Mouse (Mus musculus): ENCODE data around the gene Afmid. TPM values are rescaled to one million over a fixed set of nuclear protein-coding genes. Genes with fewer than 3 reads are reported as not detected.

Afmid gene
- 0.67 TPM for polyA plus RNA-seq (2014; fragmentation: Illumina TruSeq; extraction: RNeasy Lipid Tissue Mini Kit (QIAGEN cat#74804); ENCODE audit: low replicate concordance)

DNA sequence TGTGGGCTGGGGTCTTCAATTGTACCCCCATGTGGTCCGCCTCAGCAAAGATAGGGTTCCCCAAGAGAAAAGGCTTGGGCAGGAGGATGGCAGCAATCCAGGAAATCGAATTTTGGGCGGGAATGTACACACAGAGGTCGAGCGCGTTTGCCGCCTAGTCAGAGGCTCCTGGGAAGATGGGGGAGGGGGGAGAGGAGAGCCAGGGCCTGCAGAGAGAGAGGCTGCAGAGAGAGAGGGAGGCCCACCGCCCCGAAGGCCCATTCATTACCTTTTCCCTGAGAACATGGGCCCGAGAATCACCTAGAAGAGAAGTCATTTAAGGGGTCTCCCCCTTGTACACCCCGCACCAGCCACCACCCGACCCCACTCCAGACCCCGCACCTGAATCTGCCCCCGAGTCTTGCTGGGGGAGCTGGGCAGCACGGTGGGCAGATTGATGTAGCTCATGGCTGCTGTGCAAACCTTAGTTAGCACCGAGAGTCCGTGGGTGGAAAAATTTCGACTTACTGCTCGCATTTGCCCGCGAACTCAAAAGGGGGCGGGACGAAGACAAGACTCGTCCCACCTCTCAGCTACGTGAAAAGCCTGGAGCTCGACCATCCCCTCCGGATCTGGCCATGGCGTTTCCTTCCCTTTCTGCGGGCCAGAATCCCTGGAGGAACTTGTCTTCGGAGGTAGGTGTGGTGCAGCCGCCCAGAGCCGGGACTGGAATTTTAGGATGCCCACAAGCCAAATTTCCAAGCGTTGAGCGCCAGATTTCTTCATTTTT is at the start of gene Afmid, which contains the start of gene Tk1:
Gene Afmid (plus strand): TSS at position 592 of the 769 bp plus-strand sequence.
Gene Tk1 (minus strand): TSS at position 760 of the 769 bp plus-strand sequence.

DNA sequence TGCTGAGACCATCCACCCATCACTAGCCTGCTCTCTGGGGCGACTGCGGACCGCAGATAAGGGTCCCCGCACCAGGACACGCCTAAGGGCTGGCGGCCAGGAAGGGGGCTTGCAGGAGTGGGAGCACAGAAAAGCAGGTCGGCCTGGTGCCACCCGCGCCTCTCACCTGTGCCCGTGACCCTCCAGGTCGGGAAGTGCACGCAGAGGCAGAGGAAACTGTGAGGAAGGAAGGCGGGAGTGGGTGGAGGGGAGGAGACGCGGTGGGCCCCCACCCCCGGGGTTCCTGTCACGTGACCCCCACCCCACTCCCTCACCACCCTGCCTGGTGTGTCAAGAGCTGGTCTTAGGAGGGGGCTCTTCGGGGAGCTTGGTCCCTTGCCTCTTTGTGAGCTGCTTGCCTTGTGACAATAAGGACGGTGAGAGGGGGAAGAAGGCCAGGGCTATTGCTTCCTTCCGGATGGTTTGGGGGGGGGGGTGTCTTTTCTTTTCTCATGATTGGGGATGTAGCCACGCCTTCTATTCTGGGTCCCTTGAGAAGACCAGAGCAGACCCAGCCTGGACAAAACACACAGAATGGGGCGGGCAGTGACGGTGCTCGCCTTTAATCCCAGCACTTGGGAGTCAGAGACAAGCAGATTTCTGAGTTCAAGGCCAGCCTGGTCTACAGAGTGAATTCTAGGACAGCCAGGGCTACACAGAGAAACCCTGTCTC is 43.6 kb upstream of the Afmid start, which contains the start of the genes Tmc8 and Tmc6:
Gene Tmc8 (plus strand): TSS at position 84 of the 712 bp plus-strand sequence.
Gene Tmc6 (minus strand): TSS at position 206 of the 712 bp plus-strand sequence.

GRCm38 (mm10) chr11:117797511-117798159 is 28.1 kb upstream of the Afmid start, which contains the start of gene 6030468B19Rik:
6030468B19Rik (plus strand) TSS chr11:117797660.

DNA sequence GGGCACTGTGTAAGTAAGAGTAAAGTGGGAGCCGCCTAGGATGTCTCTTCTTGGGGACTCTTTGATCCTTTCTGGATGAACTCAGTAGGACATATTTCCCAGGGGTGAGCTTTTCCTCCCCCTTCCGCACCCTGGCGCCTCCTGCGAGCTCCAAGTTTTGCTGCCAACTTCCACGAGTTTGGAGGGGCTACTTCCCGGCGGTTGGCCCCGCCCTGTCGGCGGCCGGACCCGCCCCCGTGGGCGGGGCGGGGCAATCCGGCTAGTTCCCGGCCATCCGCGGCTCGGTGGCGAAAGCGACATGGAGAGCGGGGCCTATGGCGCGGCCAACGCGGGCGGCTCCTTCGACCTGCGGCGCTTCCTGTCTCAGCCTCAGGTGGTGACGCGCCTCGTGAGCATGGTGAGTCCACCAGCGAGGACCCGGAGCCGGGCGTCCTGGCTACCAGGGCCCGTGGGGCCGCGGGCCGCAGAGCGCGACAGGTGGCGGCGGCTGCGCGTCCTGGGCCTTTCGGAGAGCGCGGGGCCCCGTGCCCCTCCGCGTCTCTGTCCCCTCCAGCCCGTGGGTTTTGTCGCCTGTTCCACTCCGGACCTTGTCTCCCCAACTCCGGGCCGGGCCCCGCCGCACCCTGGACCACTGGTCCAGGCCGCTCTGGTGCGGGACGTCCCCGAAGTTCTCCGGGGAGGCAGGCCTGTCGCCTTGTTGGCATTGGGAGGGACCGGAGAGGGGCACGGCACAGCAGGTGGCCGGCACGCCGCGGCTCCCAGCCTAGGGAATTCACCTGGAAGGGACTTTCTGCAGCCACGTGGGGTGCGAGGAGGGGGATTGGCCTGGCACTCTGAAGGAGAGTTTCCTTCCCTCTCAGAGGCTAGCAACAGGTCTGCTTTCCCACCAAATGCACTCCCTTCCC is 16.1 kb upstream of the Afmid start, which contains the start of the genes Gm20708 and Syngr2:
Gene Gm20708 (plus strand): TSS at position 262 of the 905 bp plus-strand sequence.
Gene Syngr2 (plus strand): TSS at position 262 of the 905 bp plus-strand sequence.

GRCm38 (mm10) chr11:117848985-117849671 is 23.4 kb downstream of the Afmid start, which contains the start of gene Birc5:
Birc5 (plus strand) TSS chr11:117849251.

GRCm38 (mm10) chr11:117860601-117861000 is 34.9 kb downstream of the Afmid start, which contains the start of gene Tmem235:
Tmem235 (plus strand) TSS chr11:117860752.

DNA sequence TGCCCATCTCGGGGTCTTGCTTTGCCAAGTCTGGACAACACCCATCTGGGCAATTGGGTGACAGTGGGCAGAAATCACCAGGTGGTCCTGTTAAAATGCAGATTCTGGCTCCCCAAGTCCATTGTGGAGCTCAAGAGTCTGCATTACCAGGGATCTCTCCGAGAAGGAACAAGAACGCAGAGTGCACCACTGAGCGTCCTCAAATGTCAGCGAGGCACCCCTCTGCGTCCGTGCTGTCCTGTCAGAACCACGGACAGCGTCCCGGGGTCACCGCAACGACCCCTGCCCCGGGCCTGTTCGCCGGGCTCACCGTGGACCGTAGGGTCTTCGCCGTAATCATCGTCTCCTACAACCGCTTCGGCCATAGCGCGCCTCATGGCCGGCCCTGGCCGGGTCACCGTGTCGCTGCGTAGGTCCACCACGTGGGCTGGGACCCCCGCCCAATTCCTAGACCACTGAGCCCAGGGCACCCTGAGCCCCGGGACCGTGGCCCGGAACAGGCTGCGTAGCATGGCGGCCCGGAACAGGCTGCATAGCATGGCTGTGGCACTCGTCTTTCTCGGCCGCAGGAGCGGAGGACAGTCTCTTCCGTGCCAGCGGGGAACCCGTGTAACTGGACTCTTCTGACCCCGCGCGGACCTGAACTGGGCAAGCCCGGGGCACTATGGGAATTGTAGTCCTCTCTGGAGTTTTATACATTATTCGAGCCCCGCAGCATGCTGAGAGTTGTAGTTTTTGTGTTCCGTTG is 47.3 kb downstream of the Afmid start, which contains the start of gene Tha1:
Gene Tha1 (minus strand): TSS at position 621 of the 748 bp plus-strand sequence.

Other genes with a start within 250 kb of the Afmid start
- 5.4 TPM for gene Tnrc6c, start 171.6 kb upstream of the Afmid start, polyA plus RNA-seq (2014; fragmentation: Illumina TruSeq; extraction: RNeasy Lipid Tissue Mini Kit (QIAGEN cat#74804); ENCODE audit: low replicate concordance)
- gene Tmc8, start 43.8 kb upstream of the Afmid start, polyA plus RNA-seq (2014; fragmentation: Illumina TruSeq; extraction: RNeasy Lipid Tissue Mini Kit (QIAGEN cat#74804); ENCODE audit: low replicate concordance) = 1.7 TPM
- gene Tmc6, start 43.7 kb upstream of the Afmid start, polyA plus RNA-seq (2014; fragmentation: Illumina TruSeq; extraction: RNeasy Lipid Tissue Mini Kit (QIAGEN cat#74804); ENCODE audit: low replicate concordance) = 0.97 TPM
- not detected for gene 6030468B19Rik, start 28.3 kb upstream of the Afmid start, polyA plus RNA-seq (2014; fragmentation: Illumina TruSeq; extraction: RNeasy Lipid Tissue Mini Kit (QIAGEN cat#74804); ENCODE audit: low replicate concordance)
- gene Gm20708, start 16.3 kb upstream of the Afmid start, polyA plus RNA-seq (2014; fragmentation: Illumina TruSeq; extraction: RNeasy Lipid Tissue Mini Kit (QIAGEN cat#74804); ENCODE audit: low replicate concordance) = 3.5 TPM
- gene Syngr2, start 16.3 kb upstream of the Afmid start, polyA plus RNA-seq (2014; fragmentation: Illumina TruSeq; extraction: RNeasy Lipid Tissue Mini Kit (QIAGEN cat#74804); ENCODE audit: low replicate concordance) = 3.0 TPM
- 2.0 TPM for gene Tk1, start 168 bp downstream of the Afmid start, polyA plus RNA-seq (2014; fragmentation: Illumina TruSeq; extraction: RNeasy Lipid Tissue Mini Kit (QIAGEN cat#74804); ENCODE audit: low replicate concordance)
- 32.3 TPM for gene Birc5, start 23.3 kb downstream of the Afmid start, polyA plus RNA-seq (2014; fragmentation: Illumina TruSeq; extraction: RNeasy Lipid Tissue Mini Kit (QIAGEN cat#74804); ENCODE audit: low replicate concordance)
- not detected for gene Tmem235, start 34.8 kb downstream of the Afmid start, polyA plus RNA-seq (2014; fragmentation: Illumina TruSeq; extraction: RNeasy Lipid Tissue Mini Kit (QIAGEN cat#74804); ENCODE audit: low replicate concordance)
- 0.71 TPM for gene Tha1, start 47.6 kb downstream of the Afmid start, polyA plus RNA-seq (2014; fragmentation: Illumina TruSeq; extraction: RNeasy Lipid Tissue Mini Kit (QIAGEN cat#74804); ENCODE audit: low replicate concordance)
- 0.85 TPM for gene Socs3, start 144.1 kb downstream of the Afmid start, polyA plus RNA-seq (2014; fragmentation: Illumina TruSeq; extraction: RNeasy Lipid Tissue Mini Kit (QIAGEN cat#74804); ENCODE audit: low replicate concordance)
- gene Pgs1, start 160.4 kb downstream of the Afmid start, polyA plus RNA-seq (2014; fragmentation: Illumina TruSeq; extraction: RNeasy Lipid Tissue Mini Kit (QIAGEN cat#74804); ENCODE audit: low replicate concordance) = 3.1 TPM

All from small intestine, adult 10 weeks (tissue).